Mouse (Mus musculus): ENCODE results near the gene Tmod1. TPM values are rescaled to one million over a fixed set of nuclear protein-coding genes. Genes with fewer than 3 reads are reported as not detected.

Gene Tmod1
- polyA plus RNA-seq, 1 experiment from 2014 or later, result 5.2 TPM

- ATAC-seq (ENCODE audit: low FRiP score, low TSS enrichment), result no peak
- no peak overlapping the region for H3K4me3 ChIP-seq (ENCODE audit: low read length)
- H3K9me3 ChIP-seq (ENCODE audit: control insufficient read depth, low read length), result no peaks in the 10 kb centered on the region
- no peak overlapping the region for H3K4me2 ChIP-seq (replicated peaks; ENCODE audit: low read depth, low read length)
- no peak overlapping the region for H3K27ac ChIP-seq (ENCODE audit: low read depth, low read length)
- H3K9ac ChIP-seq (ENCODE audit: low read depth, low read length), result no peak overlapping the region
- peaks cover 14% of the 10 kb centered on the region; the same call in 1 of the 2 replicates for H3K4me1 ChIP-seq (ENCODE audit: control insufficient read depth, insufficient read depth, low read length)
- H3K27me3 ChIP-seq (ENCODE audit: control insufficient read depth, insufficient read depth, low read length), result peaks cover 32% of the 10 kb centered on the region
- 56% methylated on average over 5 of the region's 5 CpGs for WGBS
- H3K36me3 ChIP-seq (ENCODE audit: control insufficient read depth, insufficient read depth, low read length), result no peaks in the 10 kb centered on the region
Measured at GRCm38 (mm10) chr4:46042505-46042850, 3.7 kb downstream of the Tmod1 start.

GRCm38 (mm10) chr4:46043361-46043760 lies 4.6 kb downstream of the Tmod1 start:
- WGBS, result 69% methylated on average over 8 of the region's 8 CpGs
- Histone ChIP-seq H3K4me1 (ENCODE audit: control insufficient read depth, insufficient read depth, low read length) (peaks cover 14% of the 10 kb centered on the region; the same call in 1 of the 2 replicates), H3K36me3 (ENCODE audit: control insufficient read depth, insufficient read depth, low read length) (no peaks in the 10 kb centered on the region), H3K4me3 (ENCODE audit: low read length) (no peak overlapping the region), H3K27ac (ENCODE audit: low read depth, low read length) (no peak overlapping the region), H3K9ac (ENCODE audit: low read depth, low read length) (no peak overlapping the region), H3K27me3 (ENCODE audit: control insufficient read depth, insufficient read depth, low read length) (peaks cover 25% of the 10 kb centered on the region; the same call in 1 of the 2 replicates), H3K9me3 (ENCODE audit: control insufficient read depth, low read length) (no peaks in the 10 kb centered on the region), H3K4me2 (replicated peaks; ENCODE audit: low read depth, low read length) (no peak overlapping the region)
- ATAC-seq (ENCODE audit: low FRiP score, low TSS enrichment), result no peak

- peaks cover 7% of the 10 kb centered on the region; the same call in 1 of the 2 replicates for H3K9me3 ChIP-seq (ENCODE audit: control insufficient read depth, low read length)
- no peak for ATAC-seq (ENCODE audit: low FRiP score, low TSS enrichment)
- 69% methylated on average over 4 of the region's 4 CpGs for WGBS
- no peak overlapping the region for H3K27ac ChIP-seq (ENCODE audit: low read depth, low read length)
- no peak overlapping the region for H3K4me2 ChIP-seq (replicated peaks; ENCODE audit: low read depth, low read length)
- H3K4me3 ChIP-seq (ENCODE audit: low read length), result no peak overlapping the region
- no peaks in the 10 kb centered on the region for H3K4me1 ChIP-seq (ENCODE audit: control insufficient read depth, insufficient read depth, low read length)
- no peaks in the 10 kb centered on the region for H3K27me3 ChIP-seq (ENCODE audit: control insufficient read depth, insufficient read depth, low read length)
- no peak overlapping the region for H3K9ac ChIP-seq (ENCODE audit: low read depth, low read length)
- no peaks in the 10 kb centered on the region for H3K36me3 ChIP-seq (ENCODE audit: control insufficient read depth, insufficient read depth, low read length)
Measured at GRCm38 (mm10) chr4:46047971-46048370, 9.2 kb downstream of the Tmod1 start.

- no peaks in the 10 kb centered on the region for H3K27me3 ChIP-seq (ENCODE audit: control insufficient read depth, insufficient read depth, low read length)
- no peaks in the 10 kb centered on the region for H3K36me3 ChIP-seq (ENCODE audit: control insufficient read depth, insufficient read depth, low read length)
- no peak overlapping the region for H3K9ac ChIP-seq (ENCODE audit: low read depth, low read length)
- peaks cover 7% of the 10 kb centered on the region; the same call in 1 of the 2 replicates for H3K9me3 ChIP-seq (ENCODE audit: control insufficient read depth, low read length)
- no peaks in the 10 kb centered on the region for H3K4me1 ChIP-seq (ENCODE audit: control insufficient read depth, insufficient read depth, low read length)
- no peak overlapping the region for H3K27ac ChIP-seq (ENCODE audit: low read depth, low read length)
- ATAC-seq (ENCODE audit: low FRiP score, low TSS enrichment), result no peak
- H3K4me3 ChIP-seq (ENCODE audit: low read length), result no peak overlapping the region
- no peak overlapping the region for H3K4me2 ChIP-seq (replicated peaks; ENCODE audit: low read depth, low read length)
- 91% methylated on average over 7 of the region's 7 CpGs for WGBS
Measured at GRCm38 (mm10) chr4:46048418-46048817, 9.7 kb downstream of the Tmod1 start.

GRCm38 (mm10) chr4:46053323-46054107 lies 14.8 kb downstream of the Tmod1 start:
- no peaks in the 10 kb centered on the region for H3K36me3 ChIP-seq (ENCODE audit: control insufficient read depth, insufficient read depth, low read length)
- no peak overlapping the region for H3K27ac ChIP-seq (ENCODE audit: low read depth, low read length)
- H3K9me3 ChIP-seq (ENCODE audit: control insufficient read depth, low read length), result peaks cover 12% of the 10 kb centered on the region; the same call in 1 of the 2 replicates
- H3K27me3 ChIP-seq (ENCODE audit: control insufficient read depth, insufficient read depth, low read length), result no peaks in the 10 kb centered on the region
- H3K4me3 ChIP-seq (ENCODE audit: low read length), result no peak overlapping the region
- no peak overlapping the region for H3K9ac ChIP-seq (ENCODE audit: low read depth, low read length)
- WGBS, result 77% methylated on average over 9 of the region's 9 CpGs
- H3K4me1 ChIP-seq (ENCODE audit: control insufficient read depth, insufficient read depth, low read length), result no peaks in the 10 kb centered on the region
- ATAC-seq (ENCODE audit: low FRiP score, low TSS enrichment), result no peak
- no peak overlapping the region for H3K4me2 ChIP-seq (replicated peaks; ENCODE audit: low read depth, low read length)

- H3K4me1 ChIP-seq (ENCODE audit: control insufficient read depth, insufficient read depth, low read length), result no peaks in the 10 kb centered on the region
- H3K27me3 ChIP-seq (ENCODE audit: control insufficient read depth, insufficient read depth, low read length), result no peaks in the 10 kb centered on the region
- no peak overlapping the region for H3K4me3 ChIP-seq (ENCODE audit: low read length)
- 82% methylated on average over 5 of the region's 5 CpGs for WGBS
- no peak overlapping the region; the same call in 1 of the 2 replicates for H3K9ac ChIP-seq (ENCODE audit: low read depth, low read length)
- no peak for ATAC-seq (ENCODE audit: low FRiP score, low TSS enrichment)
- no peak overlapping the region for H3K4me2 ChIP-seq (replicated peaks; ENCODE audit: low read depth, low read length)
- no peak overlapping the region for H3K27ac ChIP-seq (ENCODE audit: low read depth, low read length)
- H3K9me3 ChIP-seq (ENCODE audit: control insufficient read depth, low read length), result peaks cover 12% of the 10 kb centered on the region; the same call in 1 of the 2 replicates
- no peaks in the 10 kb centered on the region for H3K36me3 ChIP-seq (ENCODE audit: control insufficient read depth, insufficient read depth, low read length)
Measured at GRCm38 (mm10) chr4:46056163-46056562, 17.4 kb downstream of the Tmod1 start.

GRCm38 (mm10) chr4:46061259-46061962 lies 22.7 kb downstream of the Tmod1 start:
- Histone ChIP-seq H3K4me1 (ENCODE audit: control insufficient read depth, insufficient read depth, low read length) (peaks cover 8% of the 10 kb centered on the region; the same call in 1 of the 2 replicates), H3K9me3 (ENCODE audit: control insufficient read depth, low read length) (peaks cover 5% of the 10 kb centered on the region; the same call in 1 of the 2 replicates), H3K36me3 (ENCODE audit: control insufficient read depth, insufficient read depth, low read length) (no peaks in the 10 kb centered on the region), H3K4me2 (replicated peaks; ENCODE audit: low read depth, low read length) (no peak overlapping the region), H3K4me3 (ENCODE audit: low read length) (no peak overlapping the region), H3K27me3 (ENCODE audit: control insufficient read depth, insufficient read depth, low read length) (no peaks in the 10 kb centered on the region), H3K9ac (ENCODE audit: low read depth, low read length) (no peak overlapping the region), H3K27ac (ENCODE audit: low read depth, low read length) (no peak overlapping the region)
- 84% methylated on average over 12 of the region's 12 CpGs for WGBS
- no peak for ATAC-seq (ENCODE audit: low FRiP score, low TSS enrichment)

GRCm38 (mm10) chr4:46063841-46064240 lies 25.1 kb downstream of the Tmod1 start:
- Histone ChIP-seq H3K4me3 (ENCODE audit: low read length) (no peak overlapping the region), H3K36me3 (ENCODE audit: control insufficient read depth, insufficient read depth, low read length) (no peaks in the 10 kb centered on the region), H3K4me1 (ENCODE audit: control insufficient read depth, insufficient read depth, low read length) (peaks cover 8% of the 10 kb centered on the region; the same call in 1 of the 2 replicates), H3K27me3 (ENCODE audit: control insufficient read depth, insufficient read depth, low read length) (no peaks in the 10 kb centered on the region), H3K4me2 (replicated peaks; ENCODE audit: low read depth, low read length) (no peak overlapping the region), H3K27ac (ENCODE audit: low read depth, low read length) (no peak overlapping the region), H3K9me3 (ENCODE audit: control insufficient read depth, low read length) (no peaks in the 10 kb centered on the region), H3K9ac (ENCODE audit: low read depth, low read length) (no peak overlapping the region)
- 80% methylated on average over 4 of the region's 4 CpGs for WGBS
- no peak for ATAC-seq (ENCODE audit: low FRiP score, low TSS enrichment)

- no peaks in the 10 kb centered on the region for H3K9me3 ChIP-seq (ENCODE audit: control insufficient read depth, low read length)
- H3K4me2 ChIP-seq (replicated peaks; ENCODE audit: low read depth, low read length), result no peak overlapping the region
- no peak for ATAC-seq (ENCODE audit: low FRiP score, low TSS enrichment)
- H3K27me3 ChIP-seq (ENCODE audit: control insufficient read depth, insufficient read depth, low read length), result no peaks in the 10 kb centered on the region
- H3K36me3 ChIP-seq (ENCODE audit: control insufficient read depth, insufficient read depth, low read length), result no peaks in the 10 kb centered on the region
- H3K4me3 ChIP-seq (ENCODE audit: low read length), result no peak overlapping the region
- no peak overlapping the region for H3K27ac ChIP-seq (ENCODE audit: low read depth, low read length)
- WGBS, result 39% methylated on average over 8 of the region's 8 CpGs
- no peak overlapping the region for H3K9ac ChIP-seq (ENCODE audit: low read depth, low read length)
- H3K4me1 ChIP-seq (ENCODE audit: control insufficient read depth, insufficient read depth, low read length), result peaks cover 8% of the 10 kb centered on the region; the same call in 1 of the 2 replicates
Measured at GRCm38 (mm10) chr4:46064263-46064662, 25.5 kb downstream of the Tmod1 start.

All from kidney, embryonic 14.5 days (tissue).